Comparison of ENCODE assay signal across 8 mouse cellular contexts in genomic region chr6:116653684-116654454, GRCm38 (mm10). TPM values are rescaled to one million over a fixed set of nuclear protein-coding genes. Genes with fewer than 3 reads are reported as not detected.
A peak's percentile ranks its signal among the peaks of the same experiment; 100 is the strongest.
DNase-seq lines count a peak whose midpoint lies in the region; ATAC-seq and TF ChIP-seq lines count a peak whose summit lies in the region.
"Had no signal": no experiment of that assay in that cellular context is flagged by ENCODE, and none has a peak within 500 bp of the region (broad histone marks: within the 10 kb centered on the region; RNA-seq: fewer than 3 reads in every experiment).

No protein-coding gene starts in this region.

- no peaks in the 10 kb centered on the region for H3K36me3 ChIP-seq in lung, embryonic 16.5 days (ENCODE audit: control insufficient read depth, insufficient read depth, low read length)

- 54% methylated on average over 9 of the region's 9 CpGs for WGBS in lung, embryonic 16.5 days

- H3K27ac ChIP-seq in cortical plate, adult 2 months (ENCODE audit: insufficient read depth, low read length): no peak overlapping the region
- H3K27ac ChIP-seq in lung, embryonic 16.5 days (ENCODE audit: low read length): no peak overlapping the region

- H3K27me3 ChIP-seq in lung, embryonic 16.5 days (ENCODE audit: control insufficient read depth, insufficient read depth, low read depth, low read length): no peaks in the 10 kb centered on the region

- H3K4me3 ChIP-seq in cortical plate, adult 2 months (ENCODE audit: insufficient read depth, low read length): no peak overlapping the region
- H3K4me3 ChIP-seq in lung, embryonic 16.5 days (ENCODE audit: low read length): no peak overlapping the region
- H3K4me3 ChIP-seq: erythroblast, embryonic 14.5 days had no signal

- no peak for TF ChIP-seq POLR2A in cortical plate, adult 2 months (IDR thresholded peaks at IDR 0.05; ENCODE audit: extremely low read depth, insufficient read depth, low read length)

- DNase-seq in B cell, adult 2 months: peak; percentile 80 to 84
- DNase-seq in MEL-GATA-1-ER (ENCODE audit: extremely low read depth, low read depth): peak; percentile 5
- DNase-seq in heart, postnatal 14 days: peak; percentile 63 to 77
- DNase-seq in layer of hippocampus, adult 18-20 months (ENCODE audit: low spot score in 2 of 2): peak; percentile 29 to 78
- DNase-seq in retina, embryonic 14.5 days (ENCODE audit: low spot score): peak; percentile 92

- intact Hi-C loops in heart, postnatal 14 days (cut with DNase I): loop anchor here (1.0 to 5.0 kb wide), 3 partner anchors 37 to 1173 kb away; no protein-coding TSS in a partner anchor

- H3K4me1 ChIP-seq in cortical plate, adult 2 months (ENCODE audit: control insufficient read depth, insufficient read depth, low read length): no peaks in the 10 kb centered on the region
- H3K4me1 ChIP-seq in lung, embryonic 16.5 days (replicated peaks; ENCODE audit: control insufficient read depth, insufficient read depth, low read length): peaks cover 14% of the 10 kb centered on the region

- TF ChIP-seq CTCF in cortical plate, adult 2 months (IDR thresholded peaks at IDR 0.05; ENCODE audit: extremely low read depth, insufficient read depth, low read length): peak; percentile 66

- H3K9ac ChIP-seq in lung, embryonic 16.5 days (ENCODE audit: low read length): no peak overlapping the region

- no peaks in the 10 kb centered on the region for H3K9me3 ChIP-seq in lung, embryonic 16.5 days (ENCODE audit: control insufficient read depth, low read length)

- H3K4me2 ChIP-seq in lung, embryonic 16.5 days (ENCODE audit: low read depth, low read length): no peak overlapping the region

- peak; percentile 26; the same call in 1 of the 2 replicates for ATAC-seq in lung, embryonic 16.5 days (ENCODE audit: low read depth)

RNA-seq across cellular contexts. Expression of gene Depp1, which starts 3.5 kb away (rescaled TPM):
- polyA plus RNA-seq in cortical plate, adult 2 months (2012; rRNA removed): 1.6 and 2.1 TPM in 2 replicates
- total RNA-seq in heart, postnatal 14 days (2021): 100 to 1,000 TPM in 1 of 2 experiments, 10 to 100 TPM in 1; 99.4 to 129 TPM
- 1 to 10 TPM; 2.4 to 3.0 TPM for total RNA-seq in layer of hippocampus, adult 18-20 months (2021)
- 45.0 and 61.1 TPM in 2 replicates for polyA plus RNA-seq in lung, embryonic 16.5 days (2015; fragmentation: Nextera tagmentation; extraction: Ambion mirVana)

RNA-seq across cellular contexts. Expression of gene Rassf4, which starts 19.9 kb away (rescaled TPM):
- polyA plus RNA-seq in cortical plate, adult 2 months (2012; rRNA removed): 3.5 and 3.9 TPM in 2 replicates
- 1 to 10 TPM; 7.7 TPM for total RNA-seq in heart, postnatal 14 days (2021)
- 1 to 10 TPM; 3.3 to 3.9 TPM for total RNA-seq in layer of hippocampus, adult 18-20 months (2021)
- polyA plus RNA-seq in lung, embryonic 16.5 days (2015; fragmentation: Nextera tagmentation; extraction: Ambion mirVana): 6.8 and 7.2 TPM in 2 replicates

RNA-seq across cellular contexts. Expression of gene Zfp422, which starts 25.1 kb away (rescaled TPM):
- polyA plus RNA-seq in cortical plate, adult 2 months (2012; rRNA removed): 27.3 and 27.7 TPM in 2 replicates
- 10 to 100 TPM; 28.9 to 29.5 TPM for total RNA-seq in heart, postnatal 14 days (2021)
- total RNA-seq in layer of hippocampus, adult 18-20 months (2021): 10 to 100 TPM; 20.5 to 24.6 TPM
- 146 and 148 TPM in 2 replicates for polyA plus RNA-seq in lung, embryonic 16.5 days (2015; fragmentation: Nextera tagmentation; extraction: Ambion mirVana)

Comparison
In these comparisons a context has a peak if more than half of its experiments do, and no peak if none do; other contexts are left out.
1. DNase-seq: peak in every context shown above with its lines; median percentile 92 in retina, embryonic 14.5 days; 82 in B cell, adult 2 months; 70 in heart, postnatal 14 days; 54 in layer of hippocampus, adult 18-20 months; 5 in MEL-GATA-1-ER.
2. RNA of gene Depp1, which starts 3.5 kb away (total RNA-seq): 99.4 to 129 TPM in heart, postnatal 14 days; 2.4 to 3.0 TPM in layer of hippocampus, adult 18-20 months; every median in the first group is over 10 times any median in the second.